Mouse (Mus musculus) limb, embryonic 11.5 days (tissue): ENCODE results near the gene Gtdc1. TPM values are rescaled to one million over a fixed set of nuclear protein-coding genes. Genes with fewer than 3 reads are reported as not detected.

ENCODE experiments used
- ATAC-seq: fragments of 200-750 bp; cut with Nextera tagmentation; 2 replicates; pipeline ENCODE4 v1.8.0; 2017; ENCODE audit warnings: low read depth; ENCODE audit not compliant: insufficient number of reproducible peaks, low FRiP score, low TSS enrichment
- DNase-seq: peaks from one replicate; pipeline ENCODE4 v3.0.0-alpha.2; 2015; ENCODE audit warnings: low spot score
- H3K27ac ChIP-seq: fragments of 300-500 bp; sonication (generic); replicated peaks from 2 replicates; pipeline ENCODE4 v1.5.1; 2014; ENCODE audit warnings: low read depth, mild to moderate bottlenecking, low read length
- H3K27me3 ChIP-seq: fragments of 300-500 bp; sonication (generic); 2 replicates; pipeline ENCODE4 v1.6.1; 2014; ENCODE audit warnings: mild to moderate bottlenecking, low read length, mixed read lengths; ENCODE audit not compliant: control insufficient read depth, insufficient read depth
- H3K36me3 ChIP-seq: fragments of 300-500 bp; sonication (generic); 2 replicates; pipeline ENCODE4 v1.6.1; 2014; ENCODE audit warnings: mild to moderate bottlenecking, low read length, moderate library complexity, mixed read lengths; ENCODE audit not compliant: control insufficient read depth, insufficient read depth
- H3K4me1 ChIP-seq: fragments of 300-500 bp; sonication (generic); 2 replicates; pipeline ENCODE4 v1.6.1; 2014; ENCODE audit warnings: low read length, mixed read lengths; ENCODE audit not compliant: control insufficient read depth, insufficient read depth
- H3K4me2 ChIP-seq: fragments of 300-500 bp; sonication (generic); 2 replicates; pipeline ENCODE4 v1.6.1; 2014; ENCODE audit warnings: low read depth, mild to moderate bottlenecking, moderate library complexity; ENCODE audit not compliant: severe bottlenecking
- H3K4me3 ChIP-seq: fragments of 300-500 bp; sonication (generic); 2 replicates; pipeline ENCODE4 v1.5.1; 2014; ENCODE audit warnings: low read depth, low read length
- H3K9ac ChIP-seq: fragments of 300-500 bp; sonication (generic); 2 replicates; pipeline ENCODE4 v1.6.1; 2014; ENCODE audit warnings: mild to moderate bottlenecking, low read length
- H3K9me3 ChIP-seq: fragments of 300-500 bp; sonication (generic); 2 replicates; pipeline ENCODE4 v1.6.1; 2016; ENCODE audit warnings: low read length; ENCODE audit not compliant: control insufficient read depth
- WGBS: fragments of 180-500 bp; shearing (Covaris S2); extraction: QIAGEN DNeasy Blood & Tissue Kit; methylation state at CpG from one replicate; pipeline ENCODE4 v1.1.7; 2014; 5-methylcytosine and 5-hydroxymethylcytosine counted together
- polyA plus RNA-seq: library from polyadenylated mRNA; unstranded; fragments of >200 nt; fragmentation: Nextera tagmentation; extraction: Ambion mirVana; gene quantifications from 2 replicates; pipeline ENCODE4 v1.2.1, GENCODE M21; 2014

The Gtdc1 gene
- polyA plus RNA-seq, 1 experiment from 2014 or later: 9.7 TPM

GRCm38 (mm10) chr2:44538135-44538534, 389.3 kb downstream of the Gtdc1 start:
- Histone ChIP-seq H3K27me3 (no peaks in the 10 kb centered on the region), H3K4me1 (no peaks in the 10 kb centered on the region), H3K4me2 (no peak overlapping the region), H3K4me3 (no peak overlapping the region), H3K27ac (no peak overlapping the region), H3K36me3 (no peaks in the 10 kb centered on the region), H3K9me3 (no peaks in the 10 kb centered on the region), H3K9ac (no peak overlapping the region)
- no peak for DNase-seq
- ATAC-seq: no peak
- 63% methylated on average over 4 of the region's 4 CpGs for WGBS

- DNase-seq: no peak
- Histone ChIP-seq H3K9ac (no peak overlapping the region), H3K36me3 (no peaks in the 10 kb centered on the region), H3K4me1 (no peaks in the 10 kb centered on the region), H3K9me3 (no peaks in the 10 kb centered on the region), H3K27ac (no peak overlapping the region), H3K4me2 (no peak overlapping the region), H3K27me3 (no peaks in the 10 kb centered on the region), H3K4me3 (no peak overlapping the region)
- no peak for ATAC-seq
- 94% methylated on average over 11 of the region's 11 CpGs for WGBS
Observed at GRCm38 (mm10) chr2:44535760-44536159, 391.7 kb downstream of the Gtdc1 start.

GRCm38 (mm10) chr2:44535136-44535675, 392.3 kb downstream of the Gtdc1 start:
- Histone ChIP-seq H3K4me2 (no peak overlapping the region), H3K4me3 (no peak overlapping the region), H3K4me1 (no peaks in the 10 kb centered on the region), H3K9me3 (no peaks in the 10 kb centered on the region), H3K27ac (no peak overlapping the region), H3K9ac (no peak overlapping the region), H3K27me3 (no peaks in the 10 kb centered on the region), H3K36me3 (no peaks in the 10 kb centered on the region)
- no peak for DNase-seq
- ATAC-seq: no peak
- 73% methylated on average over 10 of the region's 10 CpGs for WGBS

GRCm38 (mm10) chr2:44526110-44527032, 401.1 kb downstream of the Gtdc1 start:
- WGBS: 33% methylated on average over 6 of the region's 6 CpGs
- H3K27me3 ChIP-seq: no peaks in the 10 kb centered on the region
- DNase-seq (no peak), ATAC-seq (no peak)
- no peak overlapping the region for H3K4me2 ChIP-seq
- H3K4me1 ChIP-seq: 0 out of 2 replicates have a peak, but pooled peaks cover 4% of the 10 kb centered on the region
- H3K36me3 ChIP-seq: no peaks in the 10 kb centered on the region
- H3K9me3 ChIP-seq: no peaks in the 10 kb centered on the region
- H3K9ac ChIP-seq: 0 out of 2 replicates have a peak overlapping the region, but pooled peaks have one; percentile 23
- H3K27ac ChIP-seq: no peak overlapping the region
- H3K4me3 ChIP-seq: no peak overlapping the region

GRCm38 (mm10) chr2:44525187-44525919, 402.1 kb downstream of the Gtdc1 start:
- no peaks in the 10 kb centered on the region for H3K9me3 ChIP-seq
- no peak overlapping the region for H3K9ac ChIP-seq
- H3K27ac ChIP-seq: no peak overlapping the region
- 39% methylated on average over 5 of the region's 5 CpGs for WGBS
- ATAC-seq (no peak), DNase-seq (no peak)
- no peaks in the 10 kb centered on the region for H3K36me3 ChIP-seq
- no peak overlapping the region for H3K4me2 ChIP-seq
- no peaks in the 10 kb centered on the region for H3K27me3 ChIP-seq
- no peak overlapping the region for H3K4me3 ChIP-seq
- 0 out of 2 replicates have a peak, but pooled peaks cover 4% of the 10 kb centered on the region for H3K4me1 ChIP-seq

- no peak overlapping the region for H3K9ac ChIP-seq
- 83% methylated on average over 3 of the region's 3 CpGs for WGBS
- ATAC-seq: no peak
- H3K27me3 ChIP-seq: no peaks in the 10 kb centered on the region
- no peak overlapping the region for H3K27ac ChIP-seq
- H3K9me3 ChIP-seq: no peaks in the 10 kb centered on the region
- H3K4me3 ChIP-seq: no peak overlapping the region
- no peaks in the 10 kb centered on the region for H3K4me1 ChIP-seq
- no peaks in the 10 kb centered on the region for H3K36me3 ChIP-seq
- DNase-seq: no peak
- H3K4me2 ChIP-seq: no peak overlapping the region
Observed at GRCm38 (mm10) chr2:44519236-44519635, 408.2 kb downstream of the Gtdc1 start.

- no peak overlapping the region for H3K27ac ChIP-seq
- no peaks in the 10 kb centered on the region; the same call in 1 of the 2 replicates for H3K4me1 ChIP-seq
- H3K4me3 ChIP-seq: no peak overlapping the region
- no peaks in the 10 kb centered on the region for H3K36me3 ChIP-seq
- H3K9me3 ChIP-seq: no peaks in the 10 kb centered on the region
- WGBS: 53% methylated on average over 4 of the region's 4 CpGs
- H3K27me3 ChIP-seq: no peaks in the 10 kb centered on the region
- DNase-seq: no peak
- H3K9ac ChIP-seq: no peak overlapping the region
- H3K4me2 ChIP-seq: no peak overlapping the region
- ATAC-seq: no peak
Observed at GRCm38 (mm10) chr2:44518085-44518484, 409.4 kb downstream of the Gtdc1 start.
